Mouse (Mus musculus) intestine, embryonic 14.5 days (tissue): ENCODE measurements around the gene Ugt1a7c. TPM values are rescaled to one million over a fixed set of nuclear protein-coding genes. Genes with fewer than 3 reads are reported as not detected.
"Not testable (repeated sequence)": the region's sequence is repeated elsewhere in the genome, so short reads cannot be mapped to it uniquely, and the experiment has no call there.

Source experiments
- ATAC-seq: fragments of 200-750 bp; cut with Nextera tagmentation; replicated peaks from 2 replicates; pipeline ENCODE4 v1.8.0; 2017; ENCODE audit warnings: low read depth, moderate number of reproducible peaks, moderate TSS enrichment, moderate library complexity; ENCODE audit not compliant: low FRiP score, low TSS enrichment
- DNase-seq: peaks from one replicate; pipeline ENCODE4 v3.0.0-alpha.2; 2018; ENCODE audit warnings: low spot score
- H3K27ac ChIP-seq: fragments of 300-500 bp; sonication (generic); 2 replicates; pipeline ENCODE4 v1.5.1; 2014; ENCODE audit warnings: low read depth, mild to moderate bottlenecking, control low read depth
- H3K27me3 ChIP-seq: fragments of 300-500 bp; sonication (generic); replicated peaks from 2 replicates; pipeline ENCODE4 v1.6.1; 2014; ENCODE audit warnings: low read length, control low read depth; ENCODE audit not compliant: control insufficient read depth, insufficient read depth
- H3K36me3 ChIP-seq: fragments of 300-500 bp; sonication (generic); 2 replicates; pipeline ENCODE4 v1.6.1; 2014; ENCODE audit warnings: low read length, control low read depth; ENCODE audit not compliant: control insufficient read depth, insufficient read depth
- H3K4me1 ChIP-seq: fragments of 300-500 bp; sonication (generic); replicated peaks from 2 replicates; pipeline ENCODE4 v1.6.1; 2014; ENCODE audit warnings: low read length, control low read depth, mixed read lengths; ENCODE audit not compliant: control insufficient read depth, insufficient read depth
- H3K4me2 ChIP-seq: fragments of 300-500 bp; sonication (generic); 2 replicates; pipeline ENCODE4 v1.6.1; 2014; ENCODE audit warnings: low read length
- H3K4me3 ChIP-seq: fragments of 300-500 bp; sonication (generic); 2 replicates; pipeline ENCODE4 v1.5.1; 2014; ENCODE audit warnings: low read depth, low read length, control low read depth, mixed read lengths
- H3K9ac ChIP-seq: fragments of 300-500 bp; sonication (generic); 2 replicates; pipeline ENCODE4 v1.6.1; 2014; ENCODE audit warnings: mild to moderate bottlenecking, low read length
- H3K9me3 ChIP-seq: fragments of 300-500 bp; sonication (generic); 2 replicates; pipeline ENCODE4 v1.6.1; 2016; ENCODE audit warnings: low read length, control low read depth; ENCODE audit not compliant: control insufficient read depth
- WGBS: fragments of 180-500 bp; shearing (Covaris S2); extraction: QIAGEN DNeasy Blood & Tissue Kit; methylation state at CpG from one replicate; pipeline ENCODE4 v1.1.7; 2014; 5-methylcytosine and 5-hydroxymethylcytosine counted together
- polyA plus RNA-seq: library from polyadenylated mRNA; unstranded; fragments of >200 nt; fragmentation: Nextera tagmentation; extraction: Ambion mirVana; gene quantifications from 2 replicates; pipeline ENCODE4 v1.2.1, GENCODE M21; 2014

Ugt1a7c gene
- polyA plus RNA-seq, 1 experiment from 2014 or later: 17.4 TPM

- DNase-seq: peak; percentile 50
- Histone ChIP-seq H3K9me3 (peaks cover 34% of the 10 kb centered on the region), H3K4me3 (no peak overlapping the region), H3K27ac (no peak overlapping the region), H3K4me2 (no peak overlapping the region), H3K27me3 (no peaks in the 10 kb centered on the region), H3K9ac (no peak overlapping the region), H3K36me3 (no peaks in the 10 kb centered on the region), H3K4me1 (no peaks in the 10 kb centered on the region)
- no peak for ATAC-seq
- 50% methylated on average over 4 of the region's 4 CpGs for WGBS
Observed at GRCm38 (mm10) chr1:88218591-88218990, 123.7 kb downstream of the Ugt1a7c start.

- no peak overlapping the region for H3K27ac ChIP-seq
- 22% methylated on average over 1 of the region's 1 CpGs for WGBS
- no peaks in the 10 kb centered on the region for H3K27me3 ChIP-seq
- H3K4me1 ChIP-seq: no peaks in the 10 kb centered on the region
- H3K4me2 ChIP-seq: no peak overlapping the region
- no peak overlapping the region for H3K9ac ChIP-seq
- peak; percentile 58 for DNase-seq
- H3K9me3 ChIP-seq: peaks cover 30% of the 10 kb centered on the region
- no peak for ATAC-seq
- no peaks in the 10 kb centered on the region for H3K36me3 ChIP-seq
- H3K4me3 ChIP-seq: no peak overlapping the region
Observed at GRCm38 (mm10) chr1:88219054-88219453, 124.2 kb downstream of the Ugt1a7c start.

- no peaks in the 10 kb centered on the region for H3K36me3 ChIP-seq
- H3K9ac ChIP-seq: no peak overlapping the region
- no peaks in the 10 kb centered on the region for H3K27me3 ChIP-seq
- H3K9me3 ChIP-seq: peaks cover 20% of the 10 kb centered on the region
- no peaks in the 10 kb centered on the region for H3K4me1 ChIP-seq
- H3K4me2 ChIP-seq: no peak overlapping the region
- no peak for ATAC-seq
- DNase-seq: peak; percentile 64
- no peak overlapping the region for H3K4me3 ChIP-seq
- H3K27ac ChIP-seq: no peak overlapping the region
Observed at GRCm38 (mm10) chr1:88220336-88220735, 125.5 kb downstream of the Ugt1a7c start.

- DNase-seq (no peak), ATAC-seq (no peak)
- Histone ChIP-seq H3K9ac (no peak overlapping the region), H3K4me2 (no peak overlapping the region), H3K36me3 (no peaks in the 10 kb centered on the region), H3K9me3 (peaks cover 26% of the 10 kb centered on the region), H3K4me1 (no peaks in the 10 kb centered on the region), H3K27ac (no peak overlapping the region), H3K4me3 (no peak overlapping the region), H3K27me3 (no peaks in the 10 kb centered on the region)
- WGBS: 48% methylated on average over 2 of the region's 2 CpGs
Observed at GRCm38 (mm10) chr1:88222216-88222615, 127.4 kb downstream of the Ugt1a7c start.

- H3K27ac ChIP-seq, H3K9ac ChIP-seq, ATAC-seq, H3K4me2 ChIP-seq, H3K27me3 ChIP-seq, H3K4me3 ChIP-seq, H3K36me3 ChIP-seq, H3K4me1 ChIP-seq: not testable (repeated sequence)
- peaks cover 29% of the 10 kb centered on the region for H3K9me3 ChIP-seq
- peak; percentile 52 for DNase-seq
Observed at GRCm38 (mm10) chr1:88223011-88223515, 128.2 kb downstream of the Ugt1a7c start.

- Histone ChIP-seq H3K36me3 (no peaks in the 10 kb centered on the region), H3K4me3 (no peak overlapping the region), H3K27me3 (no peaks in the 10 kb centered on the region), H3K4me1 (no peaks in the 10 kb centered on the region), H3K27ac (no peak overlapping the region), H3K9ac (no peak overlapping the region), H3K4me2 (no peak overlapping the region), H3K9me3 (peaks cover 34% of the 10 kb centered on the region)
- DNase-seq (peak; percentile 62), ATAC-seq (no peak)
- WGBS: 46% methylated on average over 1 of the region's 1 CpGs
Observed at GRCm38 (mm10) chr1:88223591-88223990, 128.7 kb downstream of the Ugt1a7c start.

GRCm38 (mm10) chr1:88224029-88224776 is 129.3 kb downstream of the Ugt1a7c start:
- H3K27ac ChIP-seq: no peak overlapping the region
- peak; percentile 53 for DNase-seq
- no peak overlapping the region for H3K4me2 ChIP-seq
- H3K36me3 ChIP-seq: no peaks in the 10 kb centered on the region
- WGBS: 70% methylated on average over 2 of the region's 2 CpGs
- no peak for ATAC-seq
- no peak overlapping the region for H3K9ac ChIP-seq
- H3K9me3 ChIP-seq: peaks cover 40% of the 10 kb centered on the region
- H3K4me3 ChIP-seq: no peak overlapping the region
- H3K4me1 ChIP-seq: no peaks in the 10 kb centered on the region
- H3K27me3 ChIP-seq: no peaks in the 10 kb centered on the region

GRCm38 (mm10) chr1:88225301-88225700 is 130.4 kb downstream of the Ugt1a7c start:
- peaks cover 50% of the 10 kb centered on the region for H3K9me3 ChIP-seq
- 40% methylated on average over 2 of the region's 2 CpGs for WGBS
- ATAC-seq, H3K9ac ChIP-seq, H3K4me1 ChIP-seq, H3K36me3 ChIP-seq, H3K27ac ChIP-seq, H3K4me2 ChIP-seq, DNase-seq, H3K4me3 ChIP-seq, H3K27me3 ChIP-seq: not testable (repeated sequence)

- no peak for ATAC-seq
- peaks cover 55% of the 10 kb centered on the region for H3K9me3 ChIP-seq
- no peak overlapping the region for H3K9ac ChIP-seq
- H3K4me1 ChIP-seq: no peaks in the 10 kb centered on the region
- no peak overlapping the region for H3K4me3 ChIP-seq
- H3K27me3 ChIP-seq: no peaks in the 10 kb centered on the region
- no peaks in the 10 kb centered on the region for H3K36me3 ChIP-seq
- no peak overlapping the region for H3K27ac ChIP-seq
- H3K4me2 ChIP-seq: no peak overlapping the region
- DNase-seq: peak; percentile 46
Observed at GRCm38 (mm10) chr1:88225741-88226140, 130.9 kb downstream of the Ugt1a7c start.
